Mouse (Mus musculus) liver, adult (tissue): ENCODE measurements at regions not wholly inside any gene's neighbourhood (a gene's known extent, or its start where the extent isn't known, plus 50 kb on each side); places are given as distances from the start of the nearest gene placed in this dataset.

ENCODE experiments used
- GATA4 ChIP-seq: IDR thresholded peaks from 2 replicates; pipeline ENCODE4 v1.6.1; 2014; ENCODE audit warnings: mild to moderate bottlenecking, low read length; ENCODE audit not compliant: insufficient replicate concordance

- TF ChIP-seq GATA4, result no peak
Observed at GRCm38 (mm10) chr16:30744237-30744636, 144.7 kb downstream of the Fam43a start.

DNA sequence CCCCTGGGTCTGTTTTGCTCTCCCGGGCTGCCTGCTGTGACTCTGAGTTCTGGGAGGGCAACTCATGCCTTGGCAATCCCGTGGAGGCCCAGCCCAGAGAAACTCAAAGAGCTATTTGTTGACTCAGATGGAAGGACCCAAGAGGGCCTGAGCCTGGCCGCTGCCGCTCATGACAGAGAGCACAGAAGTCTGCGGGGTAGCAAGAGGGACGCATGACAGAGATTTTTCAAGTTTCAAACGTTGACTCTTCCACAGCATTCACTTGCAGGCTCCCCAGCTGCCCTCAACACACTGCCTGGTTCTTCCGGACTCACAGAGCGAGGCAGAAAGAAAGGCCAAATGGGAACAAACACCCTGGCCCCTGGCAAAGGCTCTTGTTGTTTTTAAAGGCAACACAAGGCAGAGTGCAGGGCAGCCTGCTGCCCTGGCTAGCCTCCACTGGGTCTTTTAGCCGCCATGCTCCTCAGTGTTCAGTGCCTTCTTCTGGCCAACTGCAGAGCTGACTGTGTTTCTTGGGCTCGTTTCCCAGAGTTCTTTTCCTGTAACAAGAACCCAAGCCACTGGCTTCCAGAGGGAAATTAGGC, 146.2 kb downstream of the Fam43a start:
- no peak for TF ChIP-seq GATA4

DNA sequence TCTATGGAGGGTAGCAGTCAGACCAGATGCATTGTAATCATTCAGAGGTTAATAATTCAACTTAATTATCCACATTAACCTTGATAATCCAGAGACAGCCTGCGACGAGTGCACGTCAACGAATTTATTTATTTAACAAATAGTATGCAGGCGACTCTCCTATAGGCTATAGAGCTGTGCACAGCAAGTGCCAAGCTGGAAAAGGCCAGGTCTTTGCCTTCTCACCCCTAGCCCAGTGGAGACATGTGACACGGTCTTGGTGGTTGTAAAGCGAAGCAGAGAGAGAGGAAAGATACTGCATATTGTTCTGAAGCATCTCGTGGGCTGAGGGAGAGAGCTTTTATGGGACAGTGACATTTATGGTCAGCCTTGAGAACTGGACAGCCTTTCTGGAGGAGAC, 146.7 kb downstream of the Fam43a start:
- TF ChIP-seq GATA4, result no peak

GRCm38 (mm10) chr16:30749841-30750240, 150.3 kb downstream of the Fam43a start:
- TF ChIP-seq GATA4, result no peak

DNA sequence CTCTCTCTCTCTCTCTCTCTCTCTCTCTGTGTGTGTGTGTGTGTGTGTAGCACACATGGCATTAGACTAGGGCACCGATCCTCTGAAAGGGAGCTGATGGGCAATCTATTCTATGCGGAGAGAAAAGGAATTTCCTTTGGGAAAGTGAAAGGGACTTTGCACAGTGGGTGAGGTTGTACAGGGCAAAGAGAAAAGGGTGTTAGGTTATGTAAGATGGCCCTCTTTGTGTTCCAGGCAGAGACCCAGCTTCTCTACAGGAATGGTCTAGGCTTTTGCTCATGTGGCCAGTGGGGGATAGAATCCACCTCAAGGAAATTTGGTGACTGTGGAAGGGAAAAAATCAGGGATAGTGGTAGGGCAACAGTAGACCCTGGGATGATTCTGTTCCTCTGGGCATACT, 156.2 kb downstream of the Fam43a start:
- TF ChIP-seq GATA4, result no peak

GRCm38 (mm10) chr16:30756678-30757077, 157.2 kb downstream of the Fam43a start:
- no peak for TF ChIP-seq GATA4

- TF ChIP-seq GATA4, result no peak
Observed at GRCm38 (mm10) chr16:30757556-30757955, 158.0 kb downstream of the Fam43a start.

DNA sequence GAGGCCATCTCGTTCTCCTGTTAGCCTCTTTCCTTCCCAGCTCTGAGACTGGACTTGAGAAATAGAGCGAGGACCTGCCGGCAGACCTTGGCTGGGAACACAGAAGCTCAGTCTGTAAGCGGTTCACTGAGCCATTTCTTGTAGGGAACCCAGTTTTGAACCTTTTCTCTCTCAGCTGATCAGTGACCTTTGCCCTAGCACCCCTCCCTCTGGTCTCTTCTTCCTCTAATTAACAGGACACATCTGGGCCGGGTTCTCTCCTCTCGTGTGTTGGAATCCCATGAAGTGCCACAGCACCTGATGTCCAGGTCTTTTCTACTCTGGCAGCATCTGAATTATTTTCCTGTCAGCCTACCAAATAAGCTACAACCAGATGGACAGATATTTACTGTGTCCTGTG, 158.5 kb downstream of the Fam43a start:
- no peak for TF ChIP-seq GATA4

DNA sequence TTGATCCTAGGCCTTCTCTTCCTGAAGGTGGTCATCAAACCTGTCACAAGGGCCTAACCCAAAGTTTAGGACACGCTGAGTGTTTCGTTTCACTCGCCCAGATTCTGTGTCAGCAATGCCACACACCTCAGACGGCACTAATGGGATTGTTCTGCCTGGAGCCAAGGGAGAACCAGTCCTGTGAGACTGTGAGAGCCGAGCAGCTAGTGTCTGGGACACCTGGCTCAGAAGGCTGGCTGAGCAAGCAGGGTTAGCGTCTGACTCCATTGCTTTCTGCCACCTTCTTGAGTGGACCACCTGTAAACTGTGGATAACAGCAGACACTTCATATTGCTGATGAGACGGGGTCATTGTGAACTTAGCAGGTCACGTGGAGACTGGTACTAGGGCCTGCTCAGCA, 160.0 kb downstream of the Fam43a start:
- no peak for TF ChIP-seq GATA4

- TF ChIP-seq GATA4, result no peak
Observed at GRCm38 (mm10) chr16:30761201-30761710, 161.7 kb downstream of the Fam43a start.

DNA sequence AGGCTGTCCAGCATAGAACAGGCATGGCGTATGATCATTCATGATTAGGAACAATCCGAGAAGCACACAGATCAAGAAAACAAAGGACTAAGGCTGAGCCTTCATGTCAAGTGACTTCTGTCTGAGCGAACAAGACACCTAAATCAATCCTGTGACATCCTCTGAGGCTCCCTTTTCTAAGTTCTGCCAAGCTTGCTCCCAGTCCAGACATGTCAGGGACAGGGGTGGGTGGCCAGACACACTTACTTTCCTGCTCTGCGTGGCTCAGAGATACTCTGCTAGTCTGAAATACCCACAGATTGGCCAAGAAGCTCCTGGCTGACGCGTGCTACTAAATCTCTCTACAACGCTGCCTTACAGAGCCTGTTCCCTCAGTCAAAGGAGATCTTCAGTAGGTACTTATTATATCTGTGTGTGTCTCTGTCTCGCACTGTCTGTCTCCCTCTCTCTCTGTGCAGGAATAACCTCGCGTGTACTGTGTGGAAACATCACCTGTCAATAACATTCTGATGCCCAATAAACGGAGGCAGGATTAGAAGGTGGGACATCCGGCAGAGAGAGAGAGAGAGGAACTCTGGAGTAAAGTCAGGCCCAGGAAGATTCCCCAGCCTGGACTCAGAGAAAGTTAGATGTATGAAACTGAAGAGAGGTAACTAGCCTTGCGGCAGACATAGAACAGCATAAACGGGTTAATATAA, 163.5 kb downstream of the Fam43a start:
- TF ChIP-seq GATA4, result no peak

DNA sequence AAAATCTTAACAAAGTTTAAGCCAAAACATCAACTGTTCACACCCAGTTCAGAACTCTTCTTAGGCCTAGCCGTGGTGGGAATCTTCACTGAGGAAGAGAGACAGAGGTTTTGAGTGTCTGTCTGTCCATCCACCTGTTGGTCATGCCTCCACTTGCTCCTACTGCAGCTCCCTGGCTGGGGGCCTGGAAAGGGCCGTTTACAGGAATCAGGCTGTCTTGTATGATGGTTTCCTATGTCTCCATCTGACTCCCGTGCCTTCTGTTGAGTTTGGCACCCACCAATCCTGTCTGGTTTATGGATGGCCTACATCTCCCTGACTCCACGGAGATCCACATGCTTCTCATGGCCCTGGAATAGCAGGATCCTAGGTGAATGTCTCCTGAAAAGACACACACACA, 166.1 kb downstream of the Fam43a start:
- no peak for TF ChIP-seq GATA4

- no peak for TF ChIP-seq GATA4
Observed at GRCm38 (mm10) chr16:30769007-30769442, 169.5 kb downstream of the Fam43a start.

GRCm38 (mm10) chr16:30769467-30769866, 169.9 kb downstream of the Fam43a start:
- no peak for TF ChIP-seq GATA4

GRCm38 (mm10) chr16:30772802-30773201, 173.3 kb downstream of the Fam43a start:
- no peak for TF ChIP-seq GATA4

DNA sequence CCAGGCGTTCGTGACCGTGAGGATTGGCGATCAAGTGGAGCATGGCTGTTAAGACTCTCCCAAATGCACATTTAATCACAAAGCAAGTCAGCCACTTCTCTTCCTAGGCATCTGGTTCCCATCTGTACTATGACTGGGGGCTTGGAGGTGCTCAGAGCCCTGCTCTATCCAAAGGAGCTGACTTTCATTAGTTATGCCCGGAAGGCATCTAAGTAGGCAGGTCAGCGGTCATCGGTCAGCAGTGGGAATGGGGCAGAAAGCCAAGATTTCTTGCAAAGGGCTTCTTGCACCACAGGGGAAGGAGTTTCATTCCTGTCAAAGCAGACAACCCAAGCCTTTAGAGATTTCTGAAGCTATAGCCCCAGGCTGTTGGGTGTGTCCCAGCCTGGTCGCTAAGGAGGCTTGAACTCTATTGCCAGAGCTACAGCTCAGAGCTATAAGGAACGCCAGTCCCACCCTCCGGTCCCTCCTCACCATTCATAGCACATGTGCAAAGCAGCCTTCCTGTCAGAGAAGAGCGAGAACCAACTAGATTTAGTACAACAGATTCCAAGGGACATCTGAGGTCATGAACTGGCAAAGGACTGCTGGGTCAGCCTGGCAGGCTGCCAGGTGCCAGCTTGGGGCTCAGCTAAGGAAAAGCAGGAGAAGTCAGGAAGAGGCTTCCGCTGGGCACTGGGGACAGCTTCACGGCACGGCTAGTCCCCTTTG, 175.6 kb downstream of the Fam43a start:
- no peak for TF ChIP-seq GATA4
